Mouse (Mus musculus) spleen, adult 2 months (tissue): ENCODE measurements around the gene Txndc15. TPM values are rescaled to one million over a fixed set of nuclear protein-coding genes. Genes with fewer than 3 reads are reported as not detected.

Source experiments
- DNase-seq, 2 experiments: peaks; one replicate each; pipeline versions ENCODE4 v3.0.0 to v3.0.0-alpha.2; 2012 to 2021; ENCODE audit warnings: low spot score in 2 of 2, low read depth in 1 of 2
- H3K27ac ChIP-seq: fragments of 200-500 bp; 2 replicates; pipeline ENCODE4 v1.5.1; 2012; ENCODE audit warnings: low read length, inconsistent platforms; ENCODE audit not compliant: insufficient read depth
- H3K27me3 ChIP-seq: fragments of 200-500 bp; 2 replicates; pipeline ENCODE4 v1.6.1; 2012; ENCODE audit warnings: mild to moderate bottlenecking, moderate library complexity, low read length, inconsistent platforms; ENCODE audit not compliant: control insufficient read depth, insufficient read depth
- H3K36me3 ChIP-seq: fragments of 200-500 bp; 2 replicates; pipeline ENCODE4 v1.6.1; 2012; ENCODE audit warnings: mild to moderate bottlenecking, low read length, inconsistent platforms; ENCODE audit not compliant: control insufficient read depth, insufficient read depth
- H3K4me1 ChIP-seq: fragments of 200-500 bp; 2 replicates; pipeline ENCODE4 v1.6.1; 2011; ENCODE audit warnings: inconsistent platforms; ENCODE audit not compliant: control insufficient read depth, insufficient read depth, insufficient read length
- H3K4me3 ChIP-seq: fragments of 200-500 bp; 2 replicates; pipeline ENCODE4 v1.5.1; 2011; ENCODE audit warnings: mild to moderate bottlenecking, inconsistent platforms; ENCODE audit not compliant: insufficient read depth, insufficient read length; ENCODE audit errors: extremely low read depth
- CTCF ChIP-seq: fragments of 200-500 bp; IDR thresholded peaks from 2 replicates; pipeline ENCODE4 v1.5.1; 2011; ENCODE audit warnings: mild to moderate bottlenecking, inconsistent platforms; ENCODE audit not compliant: insufficient read depth, insufficient read length, insufficient replicate concordance; ENCODE audit errors: extremely low read depth
- POLR2A ChIP-seq: fragments of 200-500 bp; IDR thresholded peaks from 2 replicates; pipeline ENCODE4 v1.6.1; 2011; ENCODE audit warnings: low read depth, low read length, inconsistent platforms
- WGBS: fragments of 180-500 bp; shearing (Covaris S2); methylation state at CpG from one replicate; pipeline ENCODE4 v1.1.7; 2018; 5-methylcytosine and 5-hydroxymethylcytosine counted together
- polyA plus RNA-seq: library from polyadenylated mRNA; depleted of rRNA; stranded (reverse); fragments of >200 nt; gene quantifications from 2 replicates; pipeline ENCODE4 v1.2.3, GENCODE M21; 2012

The Txndc15 gene
- polyA plus RNA-seq, 1 experiment: 18.6 TPM

GRCm38 (mm10) chr13:55727839-55728238, 13.4 kb downstream of the Txndc15 start:
- DNase-seq: peak; percentile 64 to 78
- TF ChIP-seq POLR2A: peak; percentile 23; the same call in 1 of the 2 replicates
- peak; percentile 19; the same call in 1 of the 2 replicates for TF ChIP-seq CTCF
- under 1% methylated on average over 19 of the region's 19 CpGs for WGBS

GRCm38 (mm10) chr13:55730716-55731115, 16.3 kb downstream of the Txndc15 start:
- H3K4me1 ChIP-seq: no peaks in the 10 kb centered on the region
- no peak for DNase-seq
- no peak for TF ChIP-seq POLR2A
- TF ChIP-seq CTCF: no peak
- 95% methylated on average over 7 of the region's 7 CpGs for WGBS
- H3K27ac ChIP-seq: no peak overlapping the region
- no peaks in the 10 kb centered on the region for H3K27me3 ChIP-seq
- no peaks in the 10 kb centered on the region for H3K36me3 ChIP-seq
- H3K4me3 ChIP-seq: no peak overlapping the region

More at GRCm38 (mm10) chr13:55727839-55728238, 13.4 kb downstream of the Txndc15 start:
- peaks cover 2% of the 10 kb centered on the region; the same call in 1 of the 2 replicates for H3K36me3 ChIP-seq
- H3K4me3 ChIP-seq: peak overlapping the region; percentile 76
- H3K27ac ChIP-seq: peak overlapping the region; percentile 93
- no peaks in the 10 kb centered on the region for H3K4me1 ChIP-seq
- H3K27me3 ChIP-seq: no peaks in the 10 kb centered on the region

GRCm38 (mm10) chr13:55732121-55732520, 17.7 kb downstream of the Txndc15 start:
- Histone ChIP-seq H3K4me1 (no peaks in the 10 kb centered on the region), H3K36me3 (no peaks in the 10 kb centered on the region), H3K27me3 (no peaks in the 10 kb centered on the region), H3K27ac (no peak overlapping the region), H3K4me3 (no peak overlapping the region)
- no peak for DNase-seq
- 68% methylated on average over 2 of the region's 2 CpGs for WGBS
- TF ChIP-seq CTCF (no peak), POLR2A (no peak)

- 94% methylated on average over 22 of the region's 22 CpGs for WGBS
- DNase-seq: no peak
- Histone ChIP-seq H3K27me3 (no peaks in the 10 kb centered on the region), H3K4me1 (no peaks in the 10 kb centered on the region), H3K27ac (no peak overlapping the region), H3K36me3 (no peaks in the 10 kb centered on the region), H3K4me3 (no peak overlapping the region)
- no peak for TF ChIP-seq POLR2A
- no peak for TF ChIP-seq CTCF
Measured at GRCm38 (mm10) chr13:55733628-55734502, 19.4 kb downstream of the Txndc15 start.

- no peak overlapping the region for H3K4me3 ChIP-seq
- H3K27me3 ChIP-seq: no peaks in the 10 kb centered on the region
- WGBS: 93% methylated on average over 8 of the region's 8 CpGs
- H3K4me1 ChIP-seq: no peaks in the 10 kb centered on the region
- no peak for DNase-seq
- TF ChIP-seq POLR2A (no peak), CTCF (no peak)
- no peak overlapping the region for H3K27ac ChIP-seq
- H3K36me3 ChIP-seq: no peaks in the 10 kb centered on the region; the same call in 1 of the 2 replicates
Measured at GRCm38 (mm10) chr13:55737885-55738284, 23.4 kb downstream of the Txndc15 start.

GRCm38 (mm10) chr13:55742306-55742705, 27.9 kb downstream of the Txndc15 start:
- Histone ChIP-seq H3K36me3 (no peaks in the 10 kb centered on the region; the same call in 1 of the 2 replicates), H3K4me1 (no peaks in the 10 kb centered on the region), H3K27ac (no peak overlapping the region), H3K27me3 (no peaks in the 10 kb centered on the region), H3K4me3 (no peak overlapping the region)
- no peak for TF ChIP-seq POLR2A
- TF ChIP-seq CTCF: no peak
- no peak for DNase-seq
- 95% methylated on average over 8 of the region's 8 CpGs for WGBS

GRCm38 (mm10) chr13:55754380-55754779, 39.9 kb downstream of the Txndc15 start:
- DNase-seq: no peak
- TF ChIP-seq CTCF (no peak), POLR2A (no peak)
- Histone ChIP-seq H3K36me3 (no peaks in the 10 kb centered on the region), H3K27ac (no peak overlapping the region), H3K4me3 (no peak overlapping the region), H3K27me3 (no peaks in the 10 kb centered on the region), H3K4me1 (no peaks in the 10 kb centered on the region)
- WGBS: 44% methylated on average over 13 of the region's 13 CpGs
